Mouse (Mus musculus) heart, adult 9 months (tissue): ENCODE data around the gene B3glct.

ENCODE experiments used
- DNase-seq, 2 experiments: peaks; one replicate each; pipeline ENCODE4 v3.0.0; 2022; ENCODE audit warnings: low spot score in 2 of 2

B3glct gene

GRCm38 (mm10) chr5:149678100-149678989, at the start of gene B3glct:
B3glct (plus strand) TSS chr5:149678230.
- DNase-seq, result peak; percentile 75 to 84

GRCm38 (mm10) chr5:149634409-149635035, 43.5 kb upstream of the B3glct start:
- no peak for DNase-seq

GRCm38 (mm10) chr5:149635556-149635955, 42.5 kb upstream of the B3glct start:
- DNase-seq, result no peak

- DNase-seq, result peak; percentile 98 to 99
These were observed 41.7 kb upstream of the B3glct start, which contains the start of gene Hsph1 for GRCm38 (mm10) chr5:149636075-149636920. Hsph1 (minus strand) TSS chr5:149636376.

- DNase-seq, result no peak
These were observed 40.7 kb upstream of the B3glct start for GRCm38 (mm10) chr5:149637306-149637705.

- no peak for DNase-seq
These were observed 36.6 kb upstream of the B3glct start for GRCm38 (mm10) chr5:149641277-149641892.

GRCm38 (mm10) chr5:149642366-149642765, 35.7 kb upstream of the B3glct start:
- no peak for DNase-seq

GRCm38 (mm10) chr5:149642783-149643509, 35.1 kb upstream of the B3glct start:
- DNase-seq, result no peak

- DNase-seq, result no peak
These were observed 30.5 kb upstream of the B3glct start for GRCm38 (mm10) chr5:149647367-149648115.

GRCm38 (mm10) chr5:149648196-149648595, 29.8 kb upstream of the B3glct start:
- no peak for DNase-seq

- no peak for DNase-seq
These were observed 29.1 kb upstream of the B3glct start for GRCm38 (mm10) chr5:149648895-149649406.

- DNase-seq, result no peak
These were observed 28.4 kb upstream of the B3glct start for GRCm38 (mm10) chr5:149649499-149650178.

GRCm38 (mm10) chr5:149650179-149650553, 27.9 kb upstream of the B3glct start:
- DNase-seq, result no peak

GRCm38 (mm10) chr5:149655636-149656035, 22.4 kb upstream of the B3glct start:
- no peak for DNase-seq

GRCm38 (mm10) chr5:149658022-149658421, 20.0 kb upstream of the B3glct start:
- DNase-seq, result no peak

GRCm38 (mm10) chr5:149658741-149659413, 19.2 kb upstream of the B3glct start:
- no peak for DNase-seq

- no peak for DNase-seq
These were observed 18.6 kb upstream of the B3glct start for GRCm38 (mm10) chr5:149659414-149659780.

GRCm38 (mm10) chr5:149661428-149661827, 16.6 kb upstream of the B3glct start:
- DNase-seq, result no peak

GRCm38 (mm10) chr5:149662980-149663379, 15.1 kb upstream of the B3glct start:
- no peak for DNase-seq
